Mouse (Mus musculus) spleen, adult 2 months (tissue): ENCODE measurements around the gene Zc3h13. TPM values are rescaled to one million over a fixed set of nuclear protein-coding genes. Genes with fewer than 3 reads are reported as not detected.

Source experiments
- DNase-seq, 2 experiments: peaks; one replicate each; pipeline versions ENCODE4 v3.0.0 to v3.0.0-alpha.2; 2012 to 2021; ENCODE audit warnings: low spot score in 2 of 2, low read depth in 1 of 2
- H3K27ac ChIP-seq: fragments of 200-500 bp; 2 replicates; pipeline ENCODE4 v1.5.1; 2012; ENCODE audit warnings: low read length, inconsistent platforms; ENCODE audit not compliant: insufficient read depth
- H3K27me3 ChIP-seq: fragments of 200-500 bp; 2 replicates; pipeline ENCODE4 v1.6.1; 2012; ENCODE audit warnings: mild to moderate bottlenecking, moderate library complexity, low read length, inconsistent platforms; ENCODE audit not compliant: control insufficient read depth, insufficient read depth
- H3K36me3 ChIP-seq: fragments of 200-500 bp; 2 replicates; pipeline ENCODE4 v1.6.1; 2012; ENCODE audit warnings: mild to moderate bottlenecking, low read length, inconsistent platforms; ENCODE audit not compliant: control insufficient read depth, insufficient read depth
- H3K4me1 ChIP-seq: fragments of 200-500 bp; 2 replicates; pipeline ENCODE4 v1.6.1; 2011; ENCODE audit warnings: inconsistent platforms; ENCODE audit not compliant: control insufficient read depth, insufficient read depth, insufficient read length
- H3K4me3 ChIP-seq: fragments of 200-500 bp; 2 replicates; pipeline ENCODE4 v1.5.1; 2011; ENCODE audit warnings: mild to moderate bottlenecking, inconsistent platforms; ENCODE audit not compliant: insufficient read depth, insufficient read length; ENCODE audit errors: extremely low read depth
- CTCF ChIP-seq: fragments of 200-500 bp; IDR thresholded peaks from 2 replicates; pipeline ENCODE4 v1.5.1; 2011; ENCODE audit warnings: mild to moderate bottlenecking, inconsistent platforms; ENCODE audit not compliant: insufficient read depth, insufficient read length, insufficient replicate concordance; ENCODE audit errors: extremely low read depth
- POLR2A ChIP-seq: fragments of 200-500 bp; IDR thresholded peaks from 2 replicates; pipeline ENCODE4 v1.6.1; 2011; ENCODE audit warnings: low read depth, low read length, inconsistent platforms
- WGBS: fragments of 180-500 bp; shearing (Covaris S2); methylation state at CpG from one replicate; pipeline ENCODE4 v1.1.7; 2018; 5-methylcytosine and 5-hydroxymethylcytosine counted together
- polyA plus RNA-seq: library from polyadenylated mRNA; depleted of rRNA; stranded (reverse); fragments of >200 nt; gene quantifications from 2 replicates; pipeline ENCODE4 v1.2.3, GENCODE M21; 2012

Gene Zc3h13
- polyA plus RNA-seq, 1 experiment = 8.7 TPM

DNA sequence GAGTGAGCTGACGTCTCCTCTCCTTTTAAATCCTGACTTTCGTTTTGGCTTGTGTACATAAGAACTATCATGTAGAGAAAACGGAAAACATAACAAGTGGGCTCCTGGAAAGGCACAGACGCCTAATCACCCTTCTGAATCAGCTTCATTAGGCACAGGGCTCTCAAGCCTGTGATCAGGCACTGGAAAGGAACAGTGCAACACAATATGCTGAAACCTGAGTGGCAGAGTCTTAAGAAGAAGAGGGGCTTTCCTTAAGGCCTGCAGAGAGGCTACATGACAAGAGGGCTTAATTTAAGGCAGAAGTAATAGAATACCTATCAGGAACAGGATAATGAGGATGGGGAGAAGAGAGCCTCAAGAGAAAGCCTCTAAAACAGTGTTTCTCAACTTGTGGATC, 67.5 kb downstream of the Zc3h13 start:
- DNase-seq = no peak
- Histone ChIP-seq H3K36me3 (no peaks in the 10 kb centered on the region), H3K27me3 (no peaks in the 10 kb centered on the region), H3K27ac (no peak overlapping the region), H3K4me1 (no peaks in the 10 kb centered on the region), H3K4me3 (no peak overlapping the region)
- no peak for TF ChIP-seq CTCF
- TF ChIP-seq POLR2A = no peak
- 83% methylated on average over 4 of the region's 4 CpGs for WGBS

DNA sequence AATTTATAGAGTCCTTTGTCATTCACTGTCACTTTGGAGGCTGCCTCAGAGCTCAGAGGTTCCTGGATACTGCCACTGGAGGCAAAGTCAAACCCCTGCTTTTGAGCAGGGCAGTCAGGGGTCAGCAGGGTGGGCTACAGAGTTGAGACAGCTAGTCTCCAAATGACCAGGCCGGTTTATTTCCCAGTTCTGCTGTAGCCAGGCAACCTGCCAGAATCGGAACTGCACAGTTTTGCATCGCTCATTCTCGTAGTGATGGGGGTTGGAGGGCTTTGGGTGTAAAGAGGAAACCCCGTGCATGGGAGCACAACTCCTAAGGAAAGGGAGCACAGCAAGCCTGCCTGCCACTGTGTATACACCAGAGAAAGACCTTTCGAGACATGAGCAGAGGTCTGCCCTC, 79.1 kb downstream of the Zc3h13 start:
- no peak overlapping the region for H3K27ac ChIP-seq
- DNase-seq = no peak
- TF ChIP-seq CTCF (no peak), POLR2A (no peak)
- H3K27me3 ChIP-seq = no peaks in the 10 kb centered on the region
- no peak overlapping the region for H3K4me3 ChIP-seq
- H3K4me1 ChIP-seq = no peaks in the 10 kb centered on the region
- no peaks in the 10 kb centered on the region for H3K36me3 ChIP-seq
- WGBS = 61% methylated on average over 6 of the region's 6 CpGs

DNA sequence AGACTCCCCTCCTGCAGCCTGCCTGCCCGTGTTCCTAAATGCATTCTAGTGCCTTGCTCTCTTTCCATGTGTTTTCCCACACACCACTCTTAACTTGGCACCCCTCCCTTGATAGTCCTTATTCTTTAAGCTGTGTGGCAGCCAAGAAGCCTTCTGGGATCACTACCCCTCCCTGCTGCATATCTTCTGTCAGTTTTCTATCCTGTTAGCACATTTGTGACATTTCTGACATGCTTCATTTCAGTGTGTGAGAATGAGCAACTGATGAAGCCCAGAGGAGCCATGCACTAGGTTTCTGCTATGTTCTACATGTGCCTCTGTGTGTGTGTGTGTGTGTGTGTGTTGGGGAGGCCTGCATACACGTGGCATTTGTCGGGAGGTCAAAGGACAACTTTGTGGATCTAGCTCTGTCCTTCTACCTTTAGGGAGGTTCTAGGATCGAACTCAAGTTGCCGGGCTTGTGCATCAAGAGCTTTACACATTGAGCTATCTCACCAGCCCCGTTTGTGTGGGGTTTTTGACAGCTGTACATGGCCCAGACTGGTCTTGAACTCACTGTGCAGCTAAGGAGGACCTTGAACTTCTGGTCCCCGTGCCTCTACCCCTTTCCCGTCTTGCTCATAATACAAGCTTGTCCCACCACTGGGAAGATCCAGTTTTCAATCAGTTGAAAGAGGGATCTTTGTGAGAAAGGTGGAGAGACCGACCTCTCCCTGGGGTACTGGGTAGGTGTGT, 81.3 kb downstream of the Zc3h13 start:
- H3K4me1 ChIP-seq = no peaks in the 10 kb centered on the region
- no peaks in the 10 kb centered on the region for H3K36me3 ChIP-seq
- H3K27me3 ChIP-seq = no peaks in the 10 kb centered on the region
- no peak for DNase-seq
- no peak overlapping the region for H3K27ac ChIP-seq
- TF ChIP-seq POLR2A (no peak), CTCF (no peak)
- H3K4me3 ChIP-seq = no peak overlapping the region
- 81% methylated on average over 9 of the region's 9 CpGs for WGBS

DNA sequence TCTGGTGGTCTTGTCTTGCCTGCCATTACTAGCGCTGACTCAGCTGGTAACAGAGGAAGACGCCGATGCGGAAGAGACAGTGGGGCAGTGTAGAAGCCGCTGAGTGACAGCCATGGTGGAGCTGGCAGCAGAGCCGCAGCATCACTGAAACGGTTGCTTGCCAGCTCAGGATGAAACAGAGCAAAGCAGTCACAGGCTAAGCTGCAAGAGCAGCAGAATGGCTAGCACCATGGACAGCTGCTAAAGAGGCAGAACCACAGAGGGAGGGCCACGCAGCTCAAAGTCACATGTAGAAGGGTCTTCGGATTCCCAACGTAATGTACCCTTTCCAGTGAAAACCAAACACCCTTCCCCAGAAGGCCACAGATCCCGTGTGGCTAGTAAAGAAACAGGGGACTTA, 82.6 kb downstream of the Zc3h13 start:
- Histone ChIP-seq H3K27me3 (no peaks in the 10 kb centered on the region), H3K27ac (no peak overlapping the region), H3K4me1 (no peaks in the 10 kb centered on the region), H3K4me3 (no peak overlapping the region), H3K36me3 (no peaks in the 10 kb centered on the region)
- TF ChIP-seq POLR2A = no peak
- no peak for TF ChIP-seq CTCF
- WGBS = 30% methylated on average over 11 of the region's 11 CpGs
- no peak for DNase-seq

DNA sequence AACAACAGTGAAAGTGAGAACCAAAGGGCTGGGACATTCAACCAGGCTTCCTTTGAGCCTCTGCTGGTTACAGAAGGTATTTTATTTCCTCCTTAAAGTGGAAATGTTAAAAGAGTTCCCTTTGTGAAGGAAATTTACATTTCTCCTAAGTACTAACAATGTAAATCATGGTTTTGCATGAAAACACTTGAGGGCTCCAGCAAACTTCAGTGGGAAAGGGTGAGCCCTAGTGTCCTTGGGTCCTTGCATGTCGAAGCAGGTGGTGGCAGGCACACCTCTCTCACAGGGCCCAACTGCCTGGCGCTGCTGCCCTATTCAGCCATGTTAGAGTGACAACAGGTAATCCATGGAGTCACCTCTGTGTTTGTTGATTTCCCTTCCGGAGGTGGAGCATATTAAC, 83.3 kb downstream of the Zc3h13 start:
- H3K4me3 ChIP-seq = no peak overlapping the region
- no peak overlapping the region for H3K27ac ChIP-seq
- DNase-seq = no peak
- no peak for TF ChIP-seq CTCF
- TF ChIP-seq POLR2A = no peak
- no peaks in the 10 kb centered on the region for H3K27me3 ChIP-seq
- WGBS = 50% methylated on average over 3 of the region's 3 CpGs
- H3K4me1 ChIP-seq = no peaks in the 10 kb centered on the region
- H3K36me3 ChIP-seq = no peaks in the 10 kb centered on the region

DNA sequence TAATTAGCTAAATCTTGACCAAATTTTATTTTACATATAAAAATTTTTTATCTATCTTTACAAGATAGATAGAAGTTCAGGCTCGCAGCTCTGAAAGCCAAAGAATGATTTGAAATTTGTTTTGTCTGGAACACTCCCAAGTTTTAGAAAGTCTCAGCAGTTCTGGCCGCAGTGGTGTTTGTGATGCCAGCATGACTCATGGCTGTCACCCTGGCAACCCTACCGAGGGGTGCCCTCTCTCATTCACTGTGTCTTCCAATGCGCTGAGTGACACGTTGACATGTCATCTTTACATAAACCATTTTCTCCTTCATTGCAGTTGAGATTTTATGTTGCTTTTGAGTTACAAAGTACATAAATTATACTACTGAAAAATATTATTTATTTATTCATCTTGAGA, 85.7 kb downstream of the Zc3h13 start:
- Histone ChIP-seq H3K27me3 (no peaks in the 10 kb centered on the region), H3K4me3 (no peak overlapping the region), H3K36me3 (no peaks in the 10 kb centered on the region), H3K4me1 (no peaks in the 10 kb centered on the region), H3K27ac (no peak overlapping the region)
- DNase-seq = no peak
- TF ChIP-seq POLR2A = no peak
- no peak for TF ChIP-seq CTCF
- WGBS = 77% methylated on average over 5 of the region's 5 CpGs

DNA sequence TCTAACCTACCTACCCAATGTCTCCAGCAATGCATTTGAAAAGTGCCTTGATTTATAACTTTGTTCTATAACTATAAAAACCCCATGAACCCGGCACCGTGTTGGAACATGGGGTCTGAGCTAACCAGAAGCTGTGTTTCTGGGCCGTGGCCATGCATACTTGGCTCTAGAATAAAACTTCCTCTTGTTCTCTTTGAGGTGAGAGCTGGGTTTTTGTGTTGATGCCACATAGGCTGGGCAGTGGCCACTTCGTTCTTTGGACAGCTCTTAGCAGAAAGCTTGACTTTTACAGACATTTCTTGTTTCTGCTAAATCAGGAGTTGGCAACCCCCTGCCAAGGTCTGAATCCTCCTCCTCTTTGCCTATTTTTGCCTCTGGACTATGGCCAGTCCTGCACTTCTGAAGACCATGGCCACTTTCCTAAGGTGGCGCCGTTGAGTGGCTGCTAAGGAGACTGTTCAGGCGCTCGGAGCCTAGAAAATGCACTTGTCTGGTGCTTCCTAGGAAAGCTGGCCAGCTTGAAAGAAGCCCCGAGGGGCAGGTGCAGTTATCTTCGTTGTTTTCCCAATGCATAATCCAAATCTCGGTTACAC, 90.9 kb downstream of the Zc3h13 start:
- Histone ChIP-seq H3K27ac (no peak overlapping the region), H3K4me3 (no peak overlapping the region), H3K4me1 (no peaks in the 10 kb centered on the region), H3K36me3 (no peaks in the 10 kb centered on the region), H3K27me3 (no peaks in the 10 kb centered on the region)
- no peak for DNase-seq
- WGBS = 74% methylated on average over 11 of the region's 11 CpGs
- TF ChIP-seq CTCF (no peak), POLR2A (no peak)
